Mouse (Mus musculus): Measurements from ENCODE around the gene Asic2. TPM values are rescaled to one million over a fixed set of nuclear protein-coding genes. Genes with fewer than 3 reads are reported as not detected.
A peak's percentile ranks its signal among the peaks of the same experiment; 100 is the strongest.

Gene Asic2
- total RNA-seq, 2 experiments from 2014 or later = 94.7 to 97.6 TPM

DNA sequence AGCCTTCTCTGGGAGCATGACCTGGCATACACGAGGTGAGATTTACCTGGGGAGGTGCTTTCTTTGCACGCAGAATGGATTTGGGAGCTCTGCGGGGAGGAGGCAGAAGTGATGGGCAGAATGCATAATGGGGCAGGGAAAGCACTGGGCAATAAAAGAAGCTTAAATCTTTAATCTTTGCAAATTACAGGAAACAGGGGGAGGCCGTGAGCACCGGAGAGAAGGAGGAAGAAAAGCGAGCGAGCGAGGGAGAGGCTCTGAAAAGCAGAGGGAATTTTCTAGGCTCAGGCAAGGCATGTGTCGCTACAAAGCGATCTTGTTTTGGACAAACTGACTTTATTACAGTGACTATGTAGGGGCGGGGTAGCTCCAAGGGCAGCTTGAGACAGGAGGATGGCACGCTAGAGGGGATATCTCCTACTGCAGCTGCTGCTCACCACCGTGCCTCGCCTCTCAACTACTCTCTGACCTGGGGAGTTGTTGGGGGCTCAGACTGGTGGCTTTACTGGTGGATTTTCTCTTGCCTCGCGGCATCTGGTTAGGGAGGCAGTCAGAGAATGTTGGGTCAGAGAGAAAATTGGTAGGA, 1010.1 kb downstream of the Asic2 start:
- intact Hi-C loops (cut with DNase I) = no loop called here

GRCm38 (mm10) chr11:80955915-80956314, 1012.3 kb downstream of the Asic2 start:
- DNase-seq (ENCODE audit: low spot score in 2 of 2) = peak; percentile 39 to 46
- intact Hi-C loops (cut with DNase I) = no loop called here

More for the DNA sequence above, 1010.1 kb downstream of the Asic2 start:
- DNase-seq (ENCODE audit: low spot score in 2 of 2) = no peak

DNA sequence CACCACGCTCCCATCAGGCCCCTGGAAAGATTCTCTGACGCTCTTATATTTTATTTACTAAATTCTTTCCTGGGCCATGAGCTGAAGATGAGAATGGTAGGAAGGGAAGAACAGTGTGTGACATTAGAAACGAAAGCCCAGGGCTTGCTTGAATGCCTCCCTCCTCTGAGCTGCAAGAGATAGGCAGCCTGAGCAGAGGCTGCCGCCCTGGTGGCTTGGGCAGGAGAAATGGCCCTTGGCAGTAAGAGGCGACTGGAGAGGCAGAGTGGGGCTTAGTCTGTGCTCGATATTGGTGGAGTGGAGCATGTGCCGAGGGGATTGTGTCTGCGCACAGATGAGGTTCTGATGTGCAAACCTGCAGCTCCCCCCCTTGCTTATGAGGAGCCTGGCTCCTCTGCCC, 1014.1 kb downstream of the Asic2 start:
- DNase-seq (ENCODE audit: low spot score in 2 of 2) = peak in 1 of 2 experiments; percentile 26
- intact Hi-C loops (cut with DNase I) = no loop called here

- no peak for DNase-seq (ENCODE audit: low spot score in 2 of 2)
- intact Hi-C loops (cut with DNase I) = no loop called here
These were observed 1019.1 kb downstream of the Asic2 start for GRCm38 (mm10) chr11:80949068-80949738.

- no peak for DNase-seq (ENCODE audit: low spot score in 2 of 2)
- intact Hi-C loops (cut with DNase I) = no loop called here
These were observed 1020.2 kb downstream of the Asic2 start for GRCm38 (mm10) chr11:80948103-80948502.

DNA sequence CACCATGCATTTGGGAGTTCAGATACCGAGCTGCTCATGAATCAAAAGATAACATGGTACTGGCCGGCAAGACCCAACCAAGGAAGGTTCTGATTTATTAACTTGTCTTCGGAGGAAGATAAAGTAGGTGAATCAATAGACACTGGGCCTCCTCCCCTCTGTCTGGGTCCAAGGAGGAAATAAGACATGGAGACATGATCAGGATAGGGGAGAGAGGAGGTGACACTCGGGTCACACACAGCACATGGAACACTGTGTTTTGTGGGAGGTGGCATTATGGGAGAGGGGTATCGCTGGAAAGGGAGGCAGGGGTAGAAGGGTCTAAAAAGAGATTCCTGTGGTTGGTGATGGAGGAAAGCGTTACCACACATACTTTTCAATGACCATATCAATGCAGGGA, 1022.1 kb downstream of the Asic2 start:
- intact Hi-C loops (cut with DNase I) = no loop called here
- no peak for DNase-seq (ENCODE audit: low spot score in 2 of 2)

GRCm38 (mm10) chr11:80923286-80923951, 1044.8 kb downstream of the Asic2 start:
- peak; percentile 51 to 64 for DNase-seq (ENCODE audit: low spot score in 2 of 2)
- intact Hi-C loops (cut with DNase I) = no loop called here

DNA sequence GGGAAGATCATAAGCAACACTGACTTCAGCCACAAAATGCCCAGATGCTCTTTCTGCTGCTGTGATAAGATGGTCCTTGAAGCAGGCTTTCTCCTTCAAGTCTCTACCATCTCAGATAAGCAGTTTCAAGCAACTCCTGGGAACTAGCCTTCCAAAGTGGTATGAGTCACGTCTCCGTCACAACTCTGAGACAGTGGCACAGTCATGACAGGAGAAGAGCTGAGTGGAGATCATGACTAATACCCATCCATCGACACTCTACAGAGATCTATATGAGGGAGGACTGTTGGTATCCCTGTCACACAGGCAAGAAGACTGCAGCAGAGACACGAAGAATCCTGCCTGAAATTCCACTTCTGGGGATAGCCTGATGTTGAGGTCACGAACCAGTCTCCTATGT, 1049.9 kb downstream of the Asic2 start:
- intact Hi-C loops (cut with DNase I) = no loop called here

GRCm38 (mm10) chr11:80917688-80918087, 1050.6 kb downstream of the Asic2 start:
- intact Hi-C loops (cut with DNase I) = no loop called here

More for the DNA sequence above, 1049.9 kb downstream of the Asic2 start:
- no peak for DNase-seq (ENCODE audit: low spot score in 2 of 2)

DNA sequence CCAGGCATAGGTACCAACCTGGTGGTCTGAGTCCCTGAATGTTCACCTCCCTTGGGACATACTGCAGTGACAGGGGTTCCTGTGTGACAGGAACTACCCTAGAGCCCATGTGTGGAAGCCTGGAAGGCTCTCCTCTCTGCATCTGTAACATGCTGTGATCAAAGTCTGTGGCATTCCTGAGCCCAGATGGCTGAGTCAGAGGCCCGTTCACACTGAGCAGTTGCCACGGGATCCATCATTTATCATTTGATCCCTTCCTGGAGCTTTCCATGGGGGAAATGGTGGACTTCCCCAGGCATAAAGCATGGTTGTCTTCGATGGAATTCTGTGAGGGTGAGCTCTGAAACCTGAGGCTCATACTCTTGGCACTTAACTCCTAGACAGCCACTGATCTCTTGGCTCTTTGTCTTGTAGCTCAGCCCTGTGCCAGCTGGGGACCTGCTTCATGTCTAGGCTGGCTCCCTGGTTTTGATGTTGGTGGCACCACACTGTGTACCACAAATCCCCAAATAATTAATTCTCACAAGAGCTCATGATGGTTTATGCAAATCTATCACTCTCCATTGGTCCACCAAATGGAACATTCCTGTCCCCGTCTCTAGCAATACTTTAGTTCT, 1054.7 kb downstream of the Asic2 start:
- DNase-seq (ENCODE audit: low spot score in 2 of 2) = no peak
- intact Hi-C loops (cut with DNase I) = no loop called here

More at GRCm38 (mm10) chr11:80917688-80918087, 1050.6 kb downstream of the Asic2 start:
- no peak for DNase-seq (ENCODE audit: low spot score in 2 of 2)

DNA sequence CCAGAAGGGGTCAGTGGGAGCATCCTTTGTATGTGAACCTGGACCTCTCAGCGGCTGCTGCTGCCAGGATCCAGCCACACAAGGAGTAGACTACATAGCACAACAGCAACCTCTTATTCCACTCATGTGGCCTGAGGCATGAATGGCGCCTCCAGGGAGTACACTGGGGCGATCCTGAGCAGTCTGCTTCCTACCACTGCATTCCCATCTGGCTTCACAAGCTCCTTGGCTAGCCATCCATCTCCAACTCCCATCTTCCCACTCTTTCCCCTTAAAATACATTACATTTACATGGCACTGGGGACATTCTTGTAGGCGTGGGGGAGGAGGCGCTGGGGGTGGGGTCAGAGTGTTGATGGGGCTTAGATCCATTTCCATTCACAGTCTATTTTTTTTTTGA, 1055.5 kb downstream of the Asic2 start:
- peak in 1 of 2 experiments; percentile 57 for DNase-seq (ENCODE audit: low spot score in 2 of 2)
- intact Hi-C loops (cut with DNase I) = no loop called here

- peak in 1 of 2 experiments; percentile 23 for DNase-seq (ENCODE audit: low spot score in 2 of 2)
- intact Hi-C loops (cut with DNase I) = loop anchor here (5.0 kb wide), 1 partner anchor 244 kb away; no protein-coding TSS in a partner anchor
These were observed 1060.4 kb downstream of the Asic2 start for GRCm38 (mm10) chr11:80907820-80908219.

DNA sequence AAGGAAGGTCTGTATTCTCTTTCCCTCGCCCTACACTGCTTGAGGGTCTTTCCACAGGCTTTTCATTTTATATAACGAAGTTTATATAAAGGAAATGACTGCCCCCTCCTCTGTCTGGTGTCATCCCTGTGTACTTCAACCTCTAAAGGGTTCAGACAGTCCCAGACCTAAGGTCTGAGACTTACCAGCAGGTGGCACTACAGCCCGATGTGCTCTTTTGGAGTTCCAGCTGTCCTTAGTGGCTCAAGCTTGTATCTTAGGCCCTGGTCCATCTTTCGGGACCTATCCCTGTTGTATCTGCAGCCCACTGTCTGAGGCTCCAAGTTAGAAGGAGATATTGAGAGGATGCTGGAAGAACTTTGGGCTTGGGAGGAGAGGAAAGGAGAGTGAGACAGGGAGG, 1061.8 kb downstream of the Asic2 start:
- peak; percentile 70 to 78 for DNase-seq (ENCODE audit: low spot score in 2 of 2)
- intact Hi-C loops (cut with DNase I) = loop anchor here (5.0 kb wide), 1 partner anchor 246 kb away; no protein-coding TSS in a partner anchor

- intact Hi-C loops (cut with DNase I) = no loop called here
- DNase-seq (ENCODE audit: low spot score in 2 of 2) = no peak
These were observed 1063.7 kb downstream of the Asic2 start for GRCm38 (mm10) chr11:80904559-80904958.

GRCm38 (mm10) chr11:80903426-80903825, 1064.8 kb downstream of the Asic2 start:
- DNase-seq (ENCODE audit: low spot score in 2 of 2) = no peak
- intact Hi-C loops (cut with DNase I) = no loop called here

DNA sequence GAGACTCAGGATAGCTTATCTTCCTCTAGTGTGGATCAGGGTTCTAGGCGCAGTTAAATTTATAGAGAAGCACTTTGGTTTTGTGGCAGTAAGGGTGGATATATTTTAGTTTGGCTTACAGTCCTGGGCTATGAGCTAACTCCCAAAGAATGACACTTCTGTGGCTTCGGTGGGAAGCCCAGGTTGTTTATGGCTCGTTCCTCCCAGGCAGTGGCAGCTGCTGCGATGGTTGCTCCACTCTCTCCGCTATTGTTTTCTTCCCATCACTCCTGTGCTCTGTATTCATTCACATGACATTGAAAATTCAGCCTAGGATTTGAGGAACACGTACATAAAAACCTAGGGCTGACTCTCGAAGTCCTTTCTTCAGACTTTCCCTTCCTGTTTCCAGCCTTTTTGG, 1065.6 kb downstream of the Asic2 start:
- intact Hi-C loops (cut with DNase I) = no loop called here
- DNase-seq (ENCODE audit: low spot score in 2 of 2) = no peak

DNA sequence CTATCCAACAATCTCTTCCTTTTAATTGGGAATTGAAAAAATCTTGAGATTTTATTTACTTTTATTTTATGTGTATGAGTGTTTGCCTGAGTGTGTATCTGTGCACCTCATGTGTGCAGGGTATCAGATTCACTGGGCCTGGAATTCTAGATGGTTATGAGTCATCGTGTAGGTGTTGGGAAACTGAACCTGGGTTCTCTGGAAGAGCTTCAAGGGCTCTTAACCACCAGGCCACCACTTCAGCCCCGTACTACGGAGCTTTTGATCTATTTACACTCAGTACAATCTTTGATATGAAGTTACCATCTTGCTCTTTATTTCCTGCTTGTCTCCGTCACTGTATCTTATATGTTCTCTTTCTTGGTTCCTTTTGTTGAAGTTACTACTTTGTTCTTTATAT, 1067.7 kb downstream of the Asic2 start:
- intact Hi-C loops (cut with DNase I) = no loop called here
- no peak for DNase-seq (ENCODE audit: low spot score in 2 of 2)

- intact Hi-C loops (cut with DNase I) = no loop called here
These were observed 1072.4 kb downstream of the Asic2 start for GRCm38 (mm10) chr11:80895853-80896252.

GRCm38 (mm10) chr11:80889336-80890063, 1078.8 kb downstream of the Asic2 start:
- intact Hi-C loops (cut with DNase I) = no loop called here
- no peak for DNase-seq (ENCODE audit: low spot score in 2 of 2)

More at GRCm38 (mm10) chr11:80895853-80896252, 1072.4 kb downstream of the Asic2 start:
- DNase-seq (ENCODE audit: low spot score in 2 of 2) = no peak
